Mouse (Mus musculus) embryonic facial prominence, embryonic 10.5 days (tissue): ENCODE measurements around the gene Tbc1d10b. TPM values are rescaled to one million over a fixed set of nuclear protein-coding genes. Genes with fewer than 3 reads are reported as not detected.
"Not testable (repeated sequence)": the region's sequence is repeated elsewhere in the genome, so short reads cannot be mapped to it uniquely, and the experiment has no call there.

Experiments
- DNase-seq: peaks from one replicate; pipeline ENCODE4 v3.0.0-alpha.2; 2017; ENCODE audit warnings: low spot score
- H3K27ac ChIP-seq: fragments of 300-500 bp; sonication (generic); replicated peaks from 2 replicates; pipeline ENCODE4 v1.5.1; 2016; ENCODE audit warnings: mild to moderate bottlenecking
- H3K27me3 ChIP-seq: fragments of 300-500 bp; sonication (generic); replicated peaks from 2 replicates; pipeline ENCODE4 v1.6.1; 2016; ENCODE audit warnings: low read depth, mild to moderate bottlenecking; ENCODE audit not compliant: poor library complexity, severe bottlenecking
- H3K36me3 ChIP-seq: fragments of 300-500 bp; sonication (generic); replicated peaks from 2 replicates; pipeline ENCODE4 v1.6.1; 2016; ENCODE audit warnings: mild to moderate bottlenecking, moderate library complexity
- H3K4me1 ChIP-seq: fragments of 300-500 bp; sonication (generic); 2 replicates; pipeline ENCODE4 v1.6.1; 2016
- H3K4me3 ChIP-seq: fragments of 300-500 bp; sonication (generic); 2 replicates; pipeline ENCODE4 v1.5.1; 2016; ENCODE audit warnings: mild to moderate bottlenecking, moderate library complexity
- H3K9me3 ChIP-seq: fragments of 300-500 bp; sonication (generic); 2 replicates; pipeline ENCODE4 v1.6.1; 2016; ENCODE audit warnings: mild to moderate bottlenecking
- WGBS: fragments of 180-500 bp; shearing (Covaris S2); methylation state at CpG from one replicate; pipeline ENCODE4 v1.1.7; 2016; 5-methylcytosine and 5-hydroxymethylcytosine counted together
- polyA plus RNA-seq: library from polyadenylated mRNA; unstranded; fragments of >200 nt; fragmentation: Nextera tagmentation; extraction: Ambion mirVana; gene quantifications from 2 replicates; pipeline ENCODE4 v1.2.1, GENCODE M21; 2016

Gene Tbc1d10b
- polyA plus RNA-seq: 31.3 and 34.4 TPM in 2 replicates

DNA sequence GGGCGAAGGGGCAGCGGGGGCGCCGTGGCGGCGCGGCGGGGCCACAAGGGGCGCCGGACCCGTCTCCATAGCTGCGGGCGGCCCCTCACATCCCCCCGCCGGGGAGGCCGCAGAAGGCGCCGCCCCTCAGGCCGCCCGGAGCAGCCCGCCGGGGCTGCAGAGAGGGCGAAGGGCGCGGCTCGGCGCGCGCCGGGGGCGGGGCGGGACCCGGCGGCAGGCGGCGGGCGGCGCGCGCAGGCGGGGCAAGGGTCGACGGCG lies at the start of gene Tbc1d10b:
Gene Tbc1d10b (minus strand): TSS at position 174 of the 258 bp plus-strand sequence.
- WGBS: under 1% methylated on average over 44 of the region's 44 CpGs

DNA sequence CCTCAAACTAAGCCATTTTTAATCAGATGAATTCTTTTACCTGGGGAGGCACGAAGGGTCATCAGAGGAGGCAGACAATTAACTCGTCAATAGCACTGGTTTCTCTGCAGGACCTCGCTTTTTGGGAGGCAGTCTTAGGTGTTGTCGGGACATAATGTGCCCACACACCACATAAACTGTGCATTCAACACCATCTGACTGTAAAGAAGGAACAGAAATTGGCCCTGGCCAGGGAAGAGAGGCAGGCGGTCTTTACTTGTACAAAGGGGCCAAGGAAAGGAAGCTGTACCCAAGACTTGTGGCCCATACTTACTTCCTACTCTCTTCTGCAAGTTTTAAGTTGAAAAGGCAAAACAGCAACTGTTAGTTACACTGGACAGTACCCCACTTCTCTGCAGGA lies 48.2 kb upstream of the Tbc1d10b start:
- H3K36me3 ChIP-seq: peaks cover 54% of the 10 kb centered on the region
- WGBS: 89% methylated on average over 5 of the region's 5 CpGs
- no peak for DNase-seq
- H3K27ac ChIP-seq: no peak overlapping the region
- no peak overlapping the region for H3K4me3 ChIP-seq
- peaks cover 34% of the 10 kb centered on the region for H3K4me1 ChIP-seq
- no peaks in the 10 kb centered on the region for H3K9me3 ChIP-seq
- H3K27me3 ChIP-seq: no peaks in the 10 kb centered on the region

More for the DNA sequence above, at the start of gene Tbc1d10b:
- Histone ChIP-seq H3K9me3 (no peaks in the 10 kb centered on the region), H3K36me3 (peaks cover 24% of the 10 kb centered on the region), H3K4me1 (peaks cover 40% of the 10 kb centered on the region), H3K27ac (peak within 1 kb of the TSS; percentile 94), H3K4me3 (peak within 1 kb of the TSS; percentile 74), H3K27me3 (peaks cover 6% of the 10 kb centered on the region)
- no peak for DNase-seq

DNA sequence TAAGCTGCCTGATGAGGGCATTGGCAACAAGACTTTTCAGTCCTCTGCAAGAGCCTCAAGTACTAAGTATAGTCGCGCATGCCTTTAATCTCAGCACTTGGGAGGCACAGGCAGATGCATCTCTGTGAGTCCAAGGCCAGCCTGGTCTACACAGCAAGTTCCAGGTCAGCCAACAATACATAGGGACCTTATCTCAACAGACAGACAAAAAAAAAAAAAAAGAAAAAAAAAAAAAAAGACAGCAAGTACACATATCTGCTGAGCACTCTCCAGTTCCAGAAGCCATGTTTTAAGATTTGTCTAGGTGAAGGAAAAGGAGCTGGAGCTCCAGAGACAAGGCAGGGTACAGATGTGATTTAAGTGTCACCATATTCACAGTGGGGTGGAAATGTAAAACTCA lies 47.7 kb upstream of the Tbc1d10b start:
- WGBS: 90% methylated on average over 2 of the region's 2 CpGs
- peaks cover 58% of the 10 kb centered on the region for H3K36me3 ChIP-seq
- H3K27ac ChIP-seq: no peak overlapping the region
- no peaks in the 10 kb centered on the region for H3K9me3 ChIP-seq
- no peak for DNase-seq
- peaks cover 30% of the 10 kb centered on the region for H3K4me1 ChIP-seq
- H3K27me3 ChIP-seq: no peaks in the 10 kb centered on the region
- no peak overlapping the region for H3K4me3 ChIP-seq

DNA sequence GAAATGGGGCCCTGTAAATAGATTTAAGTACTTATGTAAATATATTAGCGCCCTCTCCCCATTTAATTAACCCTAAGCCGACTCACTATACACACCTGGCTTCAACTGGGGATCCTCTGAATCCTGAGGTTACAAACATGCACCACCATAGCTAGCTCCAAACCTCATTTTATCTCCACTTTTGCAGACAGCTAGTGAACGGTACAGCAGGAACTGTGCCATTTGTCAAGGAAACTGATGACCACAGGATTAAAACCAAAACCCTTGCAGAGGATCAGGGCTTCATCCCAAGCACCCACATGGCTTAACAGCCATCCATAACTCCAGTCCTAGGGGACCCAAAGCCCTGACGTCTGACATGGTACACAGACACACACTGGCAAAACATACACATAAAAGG lies 46.7 kb upstream of the Tbc1d10b start:
- peaks cover 65% of the 10 kb centered on the region for H3K36me3 ChIP-seq
- peak overlapping the region; percentile 90 for H3K27ac ChIP-seq
- H3K9me3 ChIP-seq: no peaks in the 10 kb centered on the region
- 36% methylated on average over 4 of the region's 4 CpGs for WGBS
- no peaks in the 10 kb centered on the region for H3K27me3 ChIP-seq
- peak overlapping the region; percentile 71 for H3K4me3 ChIP-seq
- peaks cover 28% of the 10 kb centered on the region for H3K4me1 ChIP-seq
- DNase-seq: no peak

DNA sequence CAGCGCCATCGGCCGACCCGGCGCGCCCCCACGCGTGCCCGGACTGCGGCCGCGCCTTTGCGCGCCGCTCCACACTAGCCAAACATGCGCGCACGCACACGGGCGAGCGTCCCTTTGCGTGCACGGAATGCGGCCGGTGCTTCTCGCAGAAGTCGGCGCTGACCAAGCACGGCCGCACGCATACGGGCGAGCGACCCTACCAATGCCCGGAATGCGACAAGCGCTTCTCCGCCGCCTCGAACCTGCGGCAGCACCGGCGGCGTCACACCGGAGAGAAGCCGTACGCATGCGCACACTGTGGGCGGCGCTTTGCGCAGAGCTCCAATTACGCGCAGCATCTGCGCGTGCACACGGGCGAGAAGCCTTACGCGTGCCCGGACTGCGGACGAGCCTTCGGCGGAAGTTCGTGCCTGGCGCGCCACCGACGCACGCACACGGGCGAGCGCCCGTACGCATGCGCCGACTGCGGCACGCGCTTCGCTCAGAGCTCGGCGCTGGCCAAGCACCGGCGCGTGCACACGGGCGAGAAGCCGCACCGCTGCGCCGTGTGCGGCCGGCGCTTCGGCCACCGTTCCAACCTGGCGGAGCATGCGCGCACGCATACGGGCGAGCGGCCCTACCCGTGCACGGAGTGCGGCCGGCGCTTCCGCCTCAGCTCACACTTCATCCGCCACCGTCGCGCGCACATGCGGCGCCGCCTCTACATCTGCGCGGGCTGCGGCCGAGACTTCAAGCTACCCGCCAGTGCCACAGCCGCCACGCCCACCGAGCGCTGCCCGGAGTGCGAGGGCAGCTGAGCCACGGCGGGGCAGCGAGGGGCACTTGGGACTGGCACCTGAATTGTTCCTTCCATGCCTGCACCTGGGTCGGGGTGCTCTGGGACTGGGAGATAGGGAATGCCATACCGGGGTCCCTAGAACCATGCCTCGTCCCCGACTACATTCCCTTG lies 45.8 kb upstream of the Tbc1d10b start:
- Histone ChIP-seq H3K36me3 (peaks cover 73% of the 10 kb centered on the region), H3K4me3 (peak overlapping the region; percentile 71)
- WGBS: under 1% methylated on average over 136 of the region's 136 CpGs

DNA sequence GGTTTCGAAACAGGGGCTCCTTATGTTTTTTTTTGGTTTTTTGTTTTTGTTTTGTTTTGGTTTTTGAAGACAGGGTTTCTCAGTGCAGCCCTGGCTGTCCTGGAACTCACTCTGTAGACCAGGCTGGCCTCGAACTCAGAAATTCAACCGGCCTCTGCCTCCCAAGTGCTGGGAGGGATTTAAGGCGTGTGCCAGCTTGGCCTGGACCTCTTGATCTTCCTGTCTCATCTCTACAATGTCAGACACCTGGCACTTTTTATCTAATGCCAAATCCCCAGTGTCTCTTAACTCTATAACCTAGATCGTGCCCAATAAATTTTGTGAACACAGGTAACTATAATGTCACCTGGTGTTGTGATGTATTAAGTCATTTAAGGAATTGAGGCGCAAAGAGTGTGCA lies 45.1 kb upstream of the Tbc1d10b start:
- DNase-seq: no peak
- Histone ChIP-seq H3K4me3 (peak overlapping the region; percentile 71), H3K36me3 (peaks cover 71% of the 10 kb centered on the region), H3K27ac (peak overlapping the region; percentile 90), H3K27me3 (no peaks in the 10 kb centered on the region), H3K4me1 (peaks cover 16% of the 10 kb centered on the region), H3K9me3 (no peaks in the 10 kb centered on the region)
- 82% methylated on average over 6 of the region's 6 CpGs for WGBS

More for the DNA sequence above, 45.8 kb upstream of the Tbc1d10b start:
- peak; percentile 96 for DNase-seq
- no peaks in the 10 kb centered on the region for H3K27me3 ChIP-seq
- H3K4me1 ChIP-seq: peaks cover 19% of the 10 kb centered on the region
- H3K9me3 ChIP-seq: no peaks in the 10 kb centered on the region
- H3K27ac ChIP-seq: peak overlapping the region; percentile 90

DNA sequence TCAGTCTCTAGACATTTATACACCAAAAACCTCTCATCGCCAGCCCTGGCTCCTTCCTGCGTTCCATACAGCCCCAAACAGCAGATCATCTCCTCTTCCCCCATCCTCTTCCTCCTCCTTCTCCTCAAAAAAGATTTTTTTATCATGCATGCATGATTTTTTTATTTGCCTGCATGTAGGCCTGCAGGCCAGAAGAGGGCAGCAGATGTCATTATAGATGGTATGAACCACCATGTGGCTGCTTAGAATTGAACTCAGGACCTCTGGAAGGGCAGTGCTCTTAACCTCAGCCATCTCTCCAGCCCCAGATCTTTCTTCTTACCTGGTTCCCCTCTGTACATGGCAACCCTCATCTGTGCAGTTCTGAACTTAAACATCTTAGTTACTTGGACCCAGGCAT lies 44.1 kb upstream of the Tbc1d10b start:
- Histone ChIP-seq H3K4me3 (no peak overlapping the region), H3K9me3 (no peaks in the 10 kb centered on the region), H3K36me3 (peaks cover 71% of the 10 kb centered on the region), H3K27me3 (no peaks in the 10 kb centered on the region), H3K27ac (no peak overlapping the region), H3K4me1 (peaks cover 16% of the 10 kb centered on the region)
- 90% methylated on average over 2 of the region's 2 CpGs for WGBS
- no peak for DNase-seq

DNA sequence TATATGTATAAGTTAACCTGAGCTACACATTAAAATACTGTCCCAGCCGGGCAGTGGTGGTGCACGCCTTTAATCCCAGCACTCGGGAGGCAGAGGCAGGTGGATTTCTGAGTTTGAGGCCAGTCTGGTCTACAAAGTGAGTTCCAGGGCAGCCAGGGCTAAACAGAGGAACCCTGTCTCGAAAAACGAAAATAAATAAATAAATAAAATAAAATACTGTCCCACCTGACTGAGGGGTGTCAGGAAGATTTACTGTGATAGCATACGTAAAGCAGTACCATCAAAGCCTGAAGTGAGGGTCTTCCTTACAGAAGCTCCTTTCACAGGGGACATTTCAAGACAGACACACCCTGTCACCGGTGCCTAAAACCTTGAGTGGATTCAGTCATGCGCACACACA lies 42.2 kb upstream of the Tbc1d10b start:
- WGBS: 90% methylated on average over 8 of the region's 8 CpGs
- peaks cover 70% of the 10 kb centered on the region for H3K36me3 ChIP-seq
- not testable (repeated sequence) for H3K27ac ChIP-seq

DNA sequence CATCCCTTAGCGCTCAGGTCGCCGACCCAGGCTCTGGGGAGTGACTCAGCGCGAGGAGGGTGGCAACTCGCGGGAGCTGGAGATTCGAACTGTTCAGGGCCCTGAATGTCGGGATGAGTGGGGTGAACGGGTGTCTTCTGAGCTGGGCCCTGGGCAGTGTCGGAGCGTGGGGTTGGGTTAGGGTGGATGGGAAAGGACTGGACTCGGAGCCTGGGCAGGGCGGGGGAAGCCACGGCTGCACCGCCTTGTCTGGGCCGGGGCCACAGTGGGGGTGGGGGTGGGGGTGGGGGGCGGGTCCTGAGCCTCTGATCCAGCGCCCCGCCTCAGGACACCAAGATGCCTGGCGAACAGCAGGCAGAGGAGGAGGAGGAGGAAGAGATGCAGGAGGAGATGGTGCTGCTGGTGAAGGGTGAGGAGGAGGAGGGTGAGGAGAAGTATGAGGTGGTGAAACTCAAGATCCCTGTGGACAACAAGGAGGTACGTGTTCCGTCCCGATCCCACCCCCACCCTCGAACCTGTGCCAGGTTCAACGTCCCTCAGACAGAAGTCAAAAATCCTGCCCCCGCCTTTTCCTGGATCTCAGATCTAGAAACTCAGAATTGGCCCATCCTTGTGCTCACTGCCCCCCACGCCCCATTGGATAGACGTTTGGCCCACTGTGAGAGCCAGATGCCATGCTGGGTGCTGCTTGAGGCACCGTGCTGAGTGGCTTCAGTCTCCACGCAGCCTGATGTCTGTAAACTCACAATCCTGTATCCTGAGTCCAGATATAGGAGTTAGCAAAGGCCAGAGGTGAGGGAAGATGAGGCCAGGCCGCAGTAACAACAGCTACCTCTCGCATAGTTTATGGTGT lies 36.6 kb upstream of the Tbc1d10b start:
- Histone ChIP-seq H3K4me1 (peaks cover 27% of the 10 kb centered on the region), H3K9me3 (peaks cover 4% of the 10 kb centered on the region; the same call in 1 of the 2 replicates), H3K27ac (peak overlapping the region; percentile 96), H3K36me3 (peaks cover 52% of the 10 kb centered on the region), H3K4me3 (peak overlapping the region; percentile 91), H3K27me3 (no peaks in the 10 kb centered on the region)
- 12% methylated on average over 32 of the region's 33 CpGs for WGBS
- no peak for DNase-seq

More for the DNA sequence above, 42.2 kb upstream of the Tbc1d10b start:
- DNase-seq, H3K9me3 ChIP-seq, H3K4me3 ChIP-seq, H3K27me3 ChIP-seq: not testable (repeated sequence)
- H3K4me1 ChIP-seq: peaks cover 27% of the 10 kb centered on the region

DNA sequence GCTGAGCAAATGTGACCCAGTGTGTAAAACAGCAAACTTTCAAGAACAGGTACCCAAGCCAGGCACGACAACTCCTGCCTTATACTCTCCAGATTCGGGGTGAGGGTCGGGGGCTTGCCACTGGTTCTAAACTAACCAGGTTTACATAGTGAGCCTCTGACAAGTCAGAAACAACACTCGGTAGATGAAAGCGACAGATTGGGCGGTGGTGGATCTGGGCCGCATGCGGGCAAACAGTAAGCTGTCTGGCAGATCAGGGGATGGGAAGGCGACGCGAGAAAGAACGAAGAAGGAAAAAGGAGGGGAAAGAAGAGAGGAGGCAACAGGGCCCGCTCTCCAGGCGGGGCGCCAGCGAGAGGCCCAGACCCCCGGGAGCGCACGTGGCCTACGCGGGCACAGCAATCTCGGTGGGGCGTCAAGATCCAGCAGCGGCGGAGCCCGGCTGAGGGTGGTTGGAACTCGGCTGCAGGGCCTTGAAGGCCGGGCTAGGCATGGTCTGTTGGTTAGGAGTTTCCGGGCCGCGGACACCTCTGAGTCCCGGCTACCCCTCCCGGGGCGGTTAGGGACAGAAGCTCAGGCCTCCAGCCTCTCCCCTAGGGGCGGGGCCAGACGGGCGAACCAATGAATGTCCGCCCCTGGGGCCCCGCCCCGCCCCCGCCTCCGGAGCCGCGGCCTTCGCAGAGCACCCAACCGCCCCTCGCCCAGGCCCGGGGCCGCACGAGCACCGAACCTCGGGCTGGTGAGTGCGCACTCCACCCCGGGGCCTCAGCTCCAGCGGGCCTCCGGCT lies 35.8 kb upstream of the Tbc1d10b start, which contains the start of gene Zfp771:
Gene Zfp771 (plus strand): TSS at position 405 of the 788 bp plus-strand sequence.
- Histone ChIP-seq H3K4me3 (peak within 1 kb of the TSS; percentile 91), H3K27me3 (no peaks in the 10 kb centered on the region), H3K9me3 (peaks cover 4% of the 10 kb centered on the region; the same call in 1 of the 2 replicates), H3K4me1 (peaks cover 27% of the 10 kb centered on the region), H3K36me3 (peaks cover 52% of the 10 kb centered on the region), H3K27ac (peak within 1 kb of the TSS; percentile 96)
- 1% methylated on average over 56 of the region's 56 CpGs for WGBS
- peak; percentile 97 for DNase-seq

DNA sequence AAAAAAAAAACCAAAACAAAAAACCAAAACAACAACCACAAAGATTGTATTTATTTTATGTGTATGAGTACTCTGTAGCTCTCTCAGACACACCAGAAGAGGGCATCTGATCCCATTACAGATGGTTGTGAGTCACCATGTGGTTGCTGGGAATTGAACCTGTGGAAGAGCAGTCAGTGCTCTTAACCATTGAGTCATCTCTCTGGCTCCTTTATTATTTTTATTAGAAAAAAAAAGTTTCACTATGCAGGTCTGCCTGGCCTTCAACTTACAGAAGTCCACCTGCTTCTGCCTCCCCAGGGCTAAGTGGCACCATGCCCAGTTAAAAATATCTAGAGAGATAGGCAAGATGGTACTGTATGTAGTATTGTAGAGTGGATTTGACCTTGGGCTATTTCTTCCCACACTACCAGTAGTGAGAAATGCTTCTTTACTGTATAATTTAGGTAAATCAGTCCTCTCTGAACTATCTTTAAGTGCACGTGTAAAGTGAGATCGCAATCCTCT lies 35.1 kb upstream of the Tbc1d10b start:
- Histone ChIP-seq H3K36me3 (peaks cover 53% of the 10 kb centered on the region), H3K9me3 (peaks cover 4% of the 10 kb centered on the region; the same call in 1 of the 2 replicates), H3K4me1 (peaks cover 27% of the 10 kb centered on the region), H3K27me3 (no peaks in the 10 kb centered on the region), H3K4me3 (peak overlapping the region; percentile 91), H3K27ac (peak overlapping the region; percentile 96)
- DNase-seq: no peak
- 39% methylated on average over 2 of the region's 2 CpGs for WGBS
